Mouse (Mus musculus) cerebellum, adult 2 months (tissue): ENCODE results near the gene Nacc1.

Experiments
- CTCF ChIP-seq: fragments of 200-500 bp; IDR thresholded peaks from 2 replicates; pipeline ENCODE4 v1.5.1; 2011; ENCODE audit warnings: low read depth, mild to moderate bottlenecking, control low read depth, low read length, moderate library complexity, borderline replicate concordance; ENCODE audit not compliant: insufficient read depth
- POLR2A ChIP-seq: fragments of 200-500 bp; IDR thresholded peaks from 2 replicates; pipeline ENCODE4 v1.6.1; 2011; ENCODE audit warnings: low read length, control low read depth, borderline replicate concordance; ENCODE audit not compliant: insufficient read depth

DNA sequence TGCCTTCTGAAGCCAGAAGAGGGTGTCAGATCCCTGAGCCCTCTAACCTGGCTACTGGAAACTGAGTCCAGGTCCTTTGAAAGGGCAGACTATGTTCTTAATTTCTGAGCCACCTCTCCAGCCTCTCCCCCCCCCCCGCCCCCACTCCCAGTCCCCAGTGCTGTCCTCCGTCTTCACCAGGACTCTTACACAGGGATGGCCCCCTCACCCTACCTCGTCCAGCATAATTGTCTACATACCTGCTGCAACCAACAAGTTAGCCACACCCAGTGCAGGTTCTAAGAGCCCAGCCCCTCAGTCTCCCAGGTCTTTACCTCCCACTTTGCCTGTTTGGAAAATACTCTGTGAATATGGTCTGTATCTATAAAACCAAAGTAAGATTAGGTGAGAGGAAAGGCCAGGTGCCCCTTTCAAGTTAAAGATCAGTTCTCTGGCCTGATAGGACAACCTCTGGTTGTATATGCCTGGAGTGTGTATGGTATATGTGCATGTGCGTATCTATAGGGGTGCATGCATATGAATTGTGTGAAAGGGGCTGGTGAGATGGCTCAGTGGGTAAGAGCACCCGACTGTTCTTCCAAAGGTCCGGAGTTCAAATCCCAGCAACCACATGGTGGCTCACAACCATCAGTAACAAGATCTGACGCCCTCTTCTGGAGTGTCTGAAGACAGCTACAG, 46.9 kb downstream of the Nacc1 start:
- TF ChIP-seq POLR2A, result no peak
- no peak for TF ChIP-seq CTCF
